Mouse (Mus musculus) MEL (cell line): Measurements from ENCODE around the gene Zcchc14. TPM values are rescaled to one million over a fixed set of nuclear protein-coding genes. Genes with fewer than 3 reads are reported as not detected.
"Not testable (repeated sequence)": the region's sequence is repeated elsewhere in the genome, so short reads cannot be mapped to it uniquely, and the experiment has no call there.

Experiments used
- DNase-seq: peaks from one replicate; pipeline ENCODE4 v3.0.0; 2011; ENCODE audit warnings: low read depth, low spot score
- H3K27ac ChIP-seq: 2 replicates; pipeline ENCODE4 v1.5.1; 2012; ENCODE audit warnings: low read depth, mild to moderate bottlenecking, control low read depth, low read length, moderate library complexity; ENCODE audit not compliant: control insufficient read depth
- H3K27me3 ChIP-seq, 2 experiments: fragments of 150-350 bp in 1 of 2; sonication (generic) in 1 of 2; 2 replicates each; pipeline ENCODE4 v1.6.1; 2012; ENCODE audit warnings: low read length in 2 of 2, mild to moderate bottlenecking in 2 of 2, improper control_type of control experiment in 1 of 2, moderate library complexity in 1 of 2; ENCODE audit not compliant: insufficient read depth in 2 of 2, control insufficient read depth in 1 of 2
- H3K36me3 ChIP-seq, 2 experiments: 2 replicates each; pipeline ENCODE4 v1.6.1; 2012 to 2014; ENCODE audit warnings: low read length in 2 of 2, improper control_type of control experiment in 1 of 2, inconsistent platforms in 1 of 2, mild to moderate bottlenecking in 1 of 2; ENCODE audit not compliant: insufficient read depth in 2 of 2, control insufficient read depth in 1 of 2
- H3K4me1 ChIP-seq, 2 experiments: fragments of 150-350 bp in 1 of 2; sonication (generic) in 1 of 2; 2 replicates each; pipeline ENCODE4 v1.6.1; 2012; ENCODE audit warnings: low read length in 2 of 2, improper control_type of control experiment in 1 of 2, mild to moderate bottlenecking in 1 of 2; ENCODE audit not compliant: insufficient read depth in 2 of 2, control insufficient read depth in 1 of 2
- H3K4me3 ChIP-seq, 2 experiments: fragments of 150-350 bp in 1 of 2; sonication (generic) in 1 of 2; 2 replicates each; pipeline ENCODE4 v1.5.1; 2012; ENCODE audit warnings: low read depth in 2 of 2, low read length in 2 of 2, mild to moderate bottlenecking in 2 of 2, moderate library complexity in 2 of 2, control low read depth in 1 of 2, improper control_type of control experiment in 1 of 2; ENCODE audit not compliant: control insufficient read depth in 1 of 2, insufficient read depth in 1 of 2
- H3K79me2 ChIP-seq: 2 replicates; pipeline ENCODE4 v1.6.1; 2012; ENCODE audit warnings: mild to moderate bottlenecking, low read length, moderate library complexity; ENCODE audit not compliant: control insufficient read depth, poor library complexity, insufficient read depth
- H3K9ac ChIP-seq: 2 replicates; pipeline ENCODE4 v1.6.1; 2012; ENCODE audit warnings: low read depth, mild to moderate bottlenecking, control low read depth, low read length, moderate library complexity; ENCODE audit not compliant: control insufficient read depth, poor library complexity, severe bottlenecking
- H3K9me3 ChIP-seq: fragments of 150-350 bp; sonication (generic); replicated peaks from 2 replicates; pipeline ENCODE4 v1.6.1; 2012; ENCODE audit warnings: mild to moderate bottlenecking, low read length, improper control_type of control experiment, moderate library complexity; ENCODE audit not compliant: insufficient read depth
- BHLHE40 ChIP-seq: IDR thresholded peaks from 2 replicates; pipeline ENCODE4 v1.6.1; 2012; ENCODE audit warnings: low read depth, mild to moderate bottlenecking, inconsistent platforms, low read length, improper control_type of control experiment, borderline replicate concordance
- CTCF ChIP-seq, 3 experiments: IDR thresholded peaks in 2 of 3; conservative IDR thresholded peaks in 1 of 3; 2 replicates each; pipeline ENCODE4 v1.5.1; 2011 to 2012; ENCODE audit warnings: low read length in 3 of 3, low read depth in 2 of 3, mild to moderate bottlenecking in 2 of 3, improper control_type of control experiment in 1 of 3, inconsistent platforms in 1 of 3, mixed read lengths in 1 of 3, moderate library complexity in 1 of 3; ENCODE audit not compliant: control insufficient read depth in 1 of 3, insufficient read depth in 1 of 3, poor library complexity in 1 of 3, severe bottlenecking in 1 of 3
- E2F4 ChIP-seq: IDR thresholded peaks from 2 replicates; pipeline ENCODE4 v1.6.1; 2011; ENCODE audit warnings: low read depth, low read length, improper control_type of control experiment, borderline replicate concordance
- EP300 ChIP-seq, 2 experiments: IDR thresholded peaks; 2 replicates each; pipeline ENCODE4 v1.6.1; 2011; ENCODE audit warnings: improper control_type of control experiment in 2 of 2, low read length in 2 of 2, low read depth in 1 of 2, mild to moderate bottlenecking in 1 of 2
- HCFC1 ChIP-seq: IDR thresholded peaks from 2 replicates; pipeline ENCODE4 v1.6.1; 2012; ENCODE audit warnings: low read depth, mild to moderate bottlenecking, inconsistent platforms, low read length, improper control_type of control experiment, moderate library complexity
- JUND ChIP-seq: IDR thresholded peaks from 2 replicates; pipeline ENCODE4 v1.6.1; 2011; ENCODE audit warnings: low read depth, mild to moderate bottlenecking, improper control_type of control experiment, low read length
- MAFK ChIP-seq: IDR thresholded peaks from 2 replicates; pipeline ENCODE4 v1.6.1; 2011; ENCODE audit warnings: low read depth, mild to moderate bottlenecking, low read length, improper control_type of control experiment, borderline replicate concordance
- MAZ ChIP-seq: IDR thresholded peaks from 2 replicates; pipeline ENCODE4 v1.6.1; 2012; ENCODE audit warnings: low read depth, mild to moderate bottlenecking, inconsistent platforms, low read length, improper control_type of control experiment
- MYC ChIP-seq: IDR thresholded peaks from 2 replicates; pipeline ENCODE4 v1.6.1; 2011; ENCODE audit warnings: low read depth, mild to moderate bottlenecking, low read length, improper control_type of control experiment, moderate library complexity
- POLR2AphosphoS2 ChIP-seq: IDR thresholded peaks from 2 replicates; pipeline ENCODE4 v1.6.1; 2011; ENCODE audit warnings: low read length, improper control_type of control experiment
- RAD21 ChIP-seq: IDR thresholded peaks from 2 replicates; pipeline ENCODE4 v1.6.1; 2011; ENCODE audit warnings: mild to moderate bottlenecking, low read depth, low read length, improper control_type of control experiment
- RCOR1 ChIP-seq: IDR thresholded peaks from 2 replicates; pipeline ENCODE4 v1.6.1; 2012; ENCODE audit warnings: low read depth, mild to moderate bottlenecking, inconsistent platforms, low read length, improper control_type of control experiment
- SIN3A ChIP-seq: IDR thresholded peaks from 2 replicates; pipeline ENCODE4 v1.6.1; 2012; ENCODE audit warnings: low read length, improper control_type of control experiment, inconsistent platforms
- SMC3 ChIP-seq: IDR thresholded peaks from 2 replicates; pipeline ENCODE4 v1.6.1; 2011; ENCODE audit warnings: low read depth, low read length, improper control_type of control experiment
- TBP ChIP-seq: IDR thresholded peaks from 2 replicates; pipeline ENCODE4 v1.8.0; 2011; ENCODE audit warnings: low read depth, low read length, improper control_type of control experiment
- TCF12 ChIP-seq: IDR thresholded peaks from 2 replicates; pipeline ENCODE4 v1.6.1; 2014; ENCODE audit warnings: low read depth, mild to moderate bottlenecking, inconsistent platforms, low read length, improper control_type of control experiment, moderate library complexity
- USF2 ChIP-seq, 2 experiments: IDR thresholded peaks; 2 replicates each; pipeline ENCODE4 v1.6.1; 2011 to 2012; ENCODE audit warnings: improper control_type of control experiment in 2 of 2, low read length in 2 of 2, borderline replicate concordance in 1 of 2, inconsistent platforms in 1 of 2, low read depth in 1 of 2, mild to moderate bottlenecking in 1 of 2; ENCODE audit not compliant: insufficient read depth in 1 of 2
- ZC3H11A ChIP-seq: IDR thresholded peaks from 2 replicates; pipeline ENCODE4 v1.6.1; 2012; ENCODE audit warnings: low read depth, mild to moderate bottlenecking, inconsistent platforms, low read length, improper control_type of control experiment
- polyA plus RNA-seq, 2 experiments: library from polyadenylated mRNA; stranded (reverse) in 1 of 2; unstranded in 1 of 2; fragments of >175 nt in 1 of 2; fragments of >200 nt in 1 of 2; gene quantifications; 2 replicates each; pipeline versions ENCODE4 v1.2.1 to v1.2.4; 2012; ENCODE audit warnings: low replicate concordance in 2 of 2, low read depth in 1 of 2; ENCODE audit not compliant: insufficient read length in 2 of 2, insufficient read depth in 1 of 2, missing spikeins in 1 of 2
- total RNA-seq: library from RNA; depleted of rRNA; stranded (reverse); fragments of 300-350 nt; gene quantifications from 2 replicates; pipeline ENCODE4 v1.2.3, GENCODE M21; 2012

The Zcchc14 gene
- total and polyA plus RNA-seq, 3 experiments = 0.04 to 0.11 TPM; not detected in 1

DNA sequence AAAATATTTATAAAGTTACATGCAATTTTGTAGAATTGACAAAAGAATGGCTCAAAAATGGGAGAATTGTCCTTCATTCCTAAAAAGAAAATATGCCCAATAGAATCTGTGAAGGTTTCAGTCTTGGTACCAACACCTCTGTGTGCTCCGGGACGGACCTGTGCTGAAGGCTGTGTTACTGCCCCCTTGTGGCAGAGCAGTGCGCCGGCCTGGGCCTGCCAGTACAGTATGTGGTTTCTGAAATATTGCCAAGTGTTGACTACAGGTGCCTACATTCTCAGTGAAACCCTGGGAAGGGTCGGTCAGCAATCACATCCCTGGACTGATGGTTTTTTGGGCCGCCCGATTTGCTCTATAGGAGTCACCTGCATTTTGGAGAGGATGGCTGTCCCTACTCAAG, 53.8 kb downstream of the Zcchc14 start:
- H3K27ac ChIP-seq = no peak overlapping the region
- H3K9ac ChIP-seq = no peak overlapping the region
- H3K27me3 ChIP-seq = no peaks in the 10 kb centered on the region
- H3K9me3 ChIP-seq = no peaks in the 10 kb centered on the region
- TF ChIP-seq TBP (no peak), HCFC1 (0 out of 2 replicates have a peak, but pooled peaks have one; percentile 34), MAZ (no peak), USF2 (IDR thresholded peaks at IDR 0.05; ENCODE audit: borderline replicate concordance in 1 of 2, insufficient read depth in 1 of 2, low read depth in 1 of 2, low read length in 2 of 2) (no peak), MAFK (no peak), EP300 (IDR thresholded peaks at IDR 0.05; ENCODE audit: low read depth in 1 of 2, low read length in 2 of 2) (no peak), SIN3A (peak; percentile 46; the same call in 1 of the 2 replicates), ZC3H11A (peak; percentile 46), JUND (no peak), RAD21 (peak; percentile 39), TCF12 (0 out of 2 replicates have a peak, but pooled peaks have one; percentile 14), SMC3 (peak; percentile 89), CTCF (IDR thresholded peaks at IDR 0.05 in 2 of 3, conservative IDR thresholded peaks at IDR 0.05 in 1 of 3; ENCODE audit: control insufficient read depth in 1 of 3, insufficient read depth in 1 of 3, low read depth in 2 of 3, low read length in 3 of 3, poor library complexity in 1 of 3, severe bottlenecking in 1 of 3) (peak; percentile 84 to 96 (median 88)), E2F4 (no peak), BHLHE40 (no peak), MYC (no peak), POLR2AphosphoS2 (no peak), RCOR1 (0 out of 2 replicates have a peak, but pooled peaks have one; percentile 10)
- no peaks in the 10 kb centered on the region for H3K79me2 ChIP-seq
- DNase-seq = peak; percentile 79
- H3K4me1 ChIP-seq = no peaks in the 10 kb centered on the region
- no peak overlapping the region for H3K4me3 ChIP-seq
- H3K36me3 ChIP-seq = 0 out of 4 replicates have a peak, but pooled peaks cover 0 to 2% of the 10 kb centered on the region in 2 experiments

DNA sequence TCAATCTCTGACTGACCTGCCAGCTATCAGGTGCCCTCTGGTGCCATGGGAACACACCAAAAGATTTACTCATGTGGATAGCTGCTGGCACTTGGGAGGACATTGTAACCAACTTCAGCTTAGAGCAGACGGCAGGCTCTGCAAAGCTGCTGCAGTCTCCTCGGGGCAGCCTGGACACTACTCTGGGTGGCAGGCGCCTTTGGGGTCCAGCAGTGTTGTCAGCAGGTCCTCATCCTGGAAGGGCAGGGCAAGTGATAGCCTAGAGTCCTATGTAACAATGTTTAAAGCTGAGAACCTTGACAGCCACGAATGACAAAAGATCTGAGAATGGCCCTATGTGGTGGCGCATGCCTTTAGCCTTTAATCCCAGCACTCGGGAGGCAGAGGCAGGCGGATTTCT, 54.5 kb downstream of the Zcchc14 start:
- DNase-seq = no peak
- 0 out of 4 replicates have a peak, but pooled peaks cover 0 to 2% of the 10 kb centered on the region in 2 experiments for H3K36me3 ChIP-seq
- TF ChIP-seq TBP (no peak), POLR2AphosphoS2 (no peak)
- no peaks in the 10 kb centered on the region for H3K27me3 ChIP-seq
- H3K9me3 ChIP-seq = no peaks in the 10 kb centered on the region
- H3K79me2 ChIP-seq = 0 out of 2 replicates have a peak, but pooled peaks cover 1% of the 10 kb centered on the region
- H3K27ac ChIP-seq = no peak overlapping the region
- H3K4me1 ChIP-seq = no peaks in the 10 kb centered on the region
- no peak overlapping the region for H3K4me3 ChIP-seq
- H3K9ac ChIP-seq = no peak overlapping the region

DNA sequence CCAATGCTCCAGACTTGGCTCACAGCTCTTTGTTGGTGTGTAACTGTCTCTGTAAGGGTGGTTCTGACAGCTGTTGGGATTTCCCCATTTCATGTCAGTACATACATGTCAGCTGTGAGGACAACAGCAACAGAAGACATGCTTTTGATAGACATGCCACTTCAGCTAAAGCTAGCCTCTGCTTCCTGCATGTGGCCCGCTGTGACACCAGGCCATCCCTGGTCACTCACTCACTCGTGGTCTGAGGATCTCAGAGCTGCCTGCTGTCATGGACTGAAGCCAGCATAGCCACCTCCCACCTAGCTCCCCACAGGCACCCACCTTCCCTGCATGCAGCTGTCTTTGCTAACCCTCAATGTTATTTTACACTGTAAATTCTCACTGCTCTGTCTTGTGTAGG, 55.2 kb downstream of the Zcchc14 start:
- H3K4me1 ChIP-seq, H3K79me2 ChIP-seq, H3K9me3 ChIP-seq: not testable (repeated sequence)

More for the DNA sequence above, 55.2 kb downstream of the Zcchc14 start:
- not testable (repeated sequence) for H3K36me3 ChIP-seq, H3K9ac ChIP-seq, DNase-seq, H3K27ac ChIP-seq, H3K27me3 ChIP-seq, H3K4me3 ChIP-seq
